Mouse (Mus musculus) liver, adult 2 months (tissue): ENCODE measurements around the gene Wnt10a.

Source experiments
- CTCF ChIP-seq: fragments of 200-500 bp; IDR thresholded peaks from 2 replicates; pipeline ENCODE4 v1.5.1; 2011; ENCODE audit warnings: low read depth, low read length, control low read depth
- POLR2A ChIP-seq: fragments of 200-500 bp; IDR thresholded peaks from 2 replicates; pipeline ENCODE4 v1.6.1; 2011; ENCODE audit warnings: low read length, control low read depth; ENCODE audit not compliant: insufficient read depth; ENCODE audit errors: extremely low read depth

GRCm38 (mm10) chr1:74787846-74788245 is 3.5 kb upstream of the Wnt10a start:
- TF ChIP-seq CTCF (peak; percentile 66), POLR2A (no peak)
